Mouse (Mus musculus) limb, embryonic 14.5 days (tissue): Measurements from ENCODE around the gene Bsn. TPM values are rescaled to one million over a fixed set of nuclear protein-coding genes. Genes with fewer than 3 reads are reported as not detected.

Experiments used
- ATAC-seq: fragments of 200-750 bp; cut with Nextera tagmentation; 2 replicates; pipeline ENCODE4 v1.8.0; 2017; ENCODE audit warnings: low read depth, moderate number of reproducible peaks, moderate TSS enrichment; ENCODE audit not compliant: low FRiP score
- DNase-seq: peaks from one replicate; pipeline ENCODE4 v3.0.0-alpha.2; 2015; ENCODE audit warnings: low spot score
- H3K27ac ChIP-seq: fragments of 300-500 bp; sonication (generic); replicated peaks from 2 replicates; pipeline ENCODE4 v1.5.1; 2014; ENCODE audit warnings: low read depth, mild to moderate bottlenecking, low read length, moderate library complexity, mixed read lengths
- H3K27me3 ChIP-seq: fragments of 300-500 bp; sonication (generic); 2 replicates; pipeline ENCODE4 v1.6.1; 2014; ENCODE audit warnings: low read length, mixed read lengths; ENCODE audit not compliant: control insufficient read depth, insufficient read depth
- H3K36me3 ChIP-seq: fragments of 300-500 bp; sonication (generic); 2 replicates; pipeline ENCODE4 v1.6.1; 2014; ENCODE audit warnings: mild to moderate bottlenecking, low read length, moderate library complexity, mixed read lengths; ENCODE audit not compliant: control insufficient read depth, insufficient read depth
- H3K4me1 ChIP-seq: fragments of 300-500 bp; sonication (generic); 2 replicates; pipeline ENCODE4 v1.6.1; 2014; ENCODE audit warnings: antibody characterized with exemption, low read length, mixed read lengths; ENCODE audit not compliant: control insufficient read depth, insufficient read depth
- H3K4me2 ChIP-seq: fragments of 300-500 bp; sonication (generic); replicated peaks from 2 replicates; pipeline ENCODE4 v1.6.1; 2014; ENCODE audit warnings: low read depth, mild to moderate bottlenecking, low read length, moderate library complexity; ENCODE audit not compliant: severe bottlenecking
- H3K4me3 ChIP-seq: fragments of 300-500 bp; sonication (generic); replicated peaks from 2 replicates; pipeline ENCODE4 v1.5.1; 2014; ENCODE audit warnings: low read length
- H3K9ac ChIP-seq: fragments of 300-500 bp; sonication (generic); 2 replicates; pipeline ENCODE4 v1.6.1; 2014; ENCODE audit warnings: mild to moderate bottlenecking, low read depth, low read length, moderate library complexity; ENCODE audit not compliant: severe bottlenecking
- H3K9me3 ChIP-seq: fragments of 300-500 bp; sonication (generic); 2 replicates; pipeline ENCODE4 v1.6.1; 2016; ENCODE audit warnings: low read length; ENCODE audit not compliant: control insufficient read depth
- POLR2A ChIP-seq: fragments of 200-500 bp; IDR thresholded peaks from 2 replicates; pipeline ENCODE4 v1.8.0; 2012; ENCODE audit warnings: inconsistent platforms, mild to moderate bottlenecking, moderate library complexity, borderline replicate concordance; ENCODE audit not compliant: insufficient read depth, insufficient read length; ENCODE audit errors: extremely low read depth
- WGBS: fragments of 180-500 bp; shearing (Covaris S2); extraction: QIAGEN DNeasy Blood & Tissue Kit; methylation state at CpG from one replicate; pipeline ENCODE4 v1.1.7; 2014; 5-methylcytosine and 5-hydroxymethylcytosine counted together
- polyA plus RNA-seq, 2 experiments: library from polyadenylated mRNA; depleted of rRNA in 1 of 2; stranded (reverse) in 1 of 2; unstranded in 1 of 2; fragments of >200 nt; fragmentation: Nextera tagmentation in 1 of 2; extraction: Ambion mirVana in 1 of 2; gene quantifications; 2 replicates each; pipeline versions ENCODE4 v1.2.1 to v1.2.3; 2012 to 2014

The Bsn gene
- polyA plus RNA-seq, 2 experiments, result 0.73 to 1.1 TPM

DNA sequence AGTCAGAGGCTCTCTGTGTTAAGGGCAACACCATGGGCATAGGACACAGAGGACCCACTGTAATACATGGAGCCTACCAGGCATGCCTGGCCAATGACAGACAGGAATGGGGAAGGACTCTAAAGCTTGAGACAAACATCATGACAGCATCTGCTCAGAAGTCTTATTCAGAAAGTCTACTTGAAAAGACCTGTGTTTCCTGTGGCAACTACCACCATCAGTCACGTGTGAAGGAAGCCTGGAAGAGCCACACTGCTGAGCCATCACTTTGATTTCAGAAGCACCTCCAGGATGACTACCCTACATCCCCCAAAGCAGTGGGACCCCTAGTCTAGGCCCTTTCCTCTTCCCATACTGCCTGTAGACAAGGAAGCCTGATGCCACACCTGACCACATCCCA, 39.7 kb downstream of the Bsn start:
- Histone ChIP-seq H3K9ac (no peak overlapping the region), H3K9me3 (no peaks in the 10 kb centered on the region), H3K4me3 (no peak overlapping the region), H3K27ac (no peak overlapping the region), H3K36me3 (no peaks in the 10 kb centered on the region), H3K27me3 (no peaks in the 10 kb centered on the region), H3K4me1 (no peaks in the 10 kb centered on the region), H3K4me2 (no peak overlapping the region)
- TF ChIP-seq POLR2A, result no peak
- no peak for DNase-seq
- no peak for ATAC-seq
- 58% methylated on average over 1 of the region's 1 CpGs for WGBS

DNA sequence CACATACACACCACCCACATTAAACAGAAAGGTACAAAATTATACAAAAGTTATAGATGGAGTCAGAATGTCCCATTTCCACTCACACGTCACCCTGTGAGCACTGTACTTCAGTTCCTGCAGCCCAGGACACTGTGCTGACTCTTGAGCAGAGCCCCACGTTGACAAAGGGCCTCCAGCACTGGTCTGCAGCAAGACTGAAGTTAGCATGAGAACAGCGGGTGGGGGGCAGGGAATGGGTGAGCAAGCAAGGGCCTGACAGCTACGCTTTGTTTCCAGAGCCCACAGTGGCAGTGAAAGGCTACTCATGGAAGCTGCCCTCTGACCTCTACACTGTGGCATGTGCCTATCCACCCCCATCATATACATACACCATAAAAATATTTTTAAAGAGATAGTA, 40.4 kb downstream of the Bsn start:
- no peak overlapping the region for H3K4me2 ChIP-seq
- no peak for DNase-seq
- no peaks in the 10 kb centered on the region for H3K27me3 ChIP-seq
- no peaks in the 10 kb centered on the region for H3K9me3 ChIP-seq
- no peak overlapping the region for H3K27ac ChIP-seq
- no peaks in the 10 kb centered on the region for H3K36me3 ChIP-seq
- H3K4me3 ChIP-seq, result no peak overlapping the region
- no peaks in the 10 kb centered on the region for H3K4me1 ChIP-seq
- WGBS, result 59% methylated on average over 4 of the region's 4 CpGs
- no peak for TF ChIP-seq POLR2A
- H3K9ac ChIP-seq, result no peak overlapping the region
- no peak for ATAC-seq

- Histone ChIP-seq H3K9ac (no peak overlapping the region), H3K9me3 (no peaks in the 10 kb centered on the region), H3K36me3 (no peaks in the 10 kb centered on the region), H3K4me3 (no peak overlapping the region), H3K4me1 (no peaks in the 10 kb centered on the region), H3K27me3 (no peaks in the 10 kb centered on the region), H3K4me2 (no peak overlapping the region), H3K27ac (no peak overlapping the region)
- 71% methylated on average over 5 of the region's 5 CpGs for WGBS
- ATAC-seq, result no peak
- no peak for TF ChIP-seq POLR2A
- no peak for DNase-seq
Observed at GRCm38 (mm10) chr9:108147606-108148005, 42.6 kb downstream of the Bsn start.

DNA sequence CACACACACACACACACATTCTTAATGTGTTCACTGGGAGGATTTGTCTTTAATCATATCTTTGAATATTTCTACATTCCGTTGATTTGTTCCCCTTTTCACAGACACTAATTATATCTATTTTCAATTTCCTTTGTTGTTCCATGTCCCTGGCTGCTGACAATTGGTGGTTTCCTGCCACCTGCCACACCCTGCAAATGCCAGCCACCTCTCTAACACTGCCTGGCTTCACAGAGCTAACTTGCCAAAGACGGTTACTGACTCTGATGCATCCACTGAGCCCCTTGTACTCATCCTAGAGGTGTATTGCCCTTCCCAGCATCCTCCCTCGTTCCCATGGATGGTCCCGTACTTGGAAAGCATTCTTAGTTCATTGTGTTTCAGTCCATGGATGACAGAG, 43.7 kb downstream of the Bsn start:
- Histone ChIP-seq H3K9ac (no peak overlapping the region), H3K27me3 (no peaks in the 10 kb centered on the region), H3K27ac (no peak overlapping the region), H3K4me1 (no peaks in the 10 kb centered on the region), H3K36me3 (no peaks in the 10 kb centered on the region), H3K4me2 (no peak overlapping the region), H3K4me3 (no peak overlapping the region), H3K9me3 (no peaks in the 10 kb centered on the region)
- ATAC-seq, result no peak
- 78% methylated on average over 4 of the region's 4 CpGs for WGBS
- no peak for TF ChIP-seq POLR2A
- DNase-seq, result no peak

DNA sequence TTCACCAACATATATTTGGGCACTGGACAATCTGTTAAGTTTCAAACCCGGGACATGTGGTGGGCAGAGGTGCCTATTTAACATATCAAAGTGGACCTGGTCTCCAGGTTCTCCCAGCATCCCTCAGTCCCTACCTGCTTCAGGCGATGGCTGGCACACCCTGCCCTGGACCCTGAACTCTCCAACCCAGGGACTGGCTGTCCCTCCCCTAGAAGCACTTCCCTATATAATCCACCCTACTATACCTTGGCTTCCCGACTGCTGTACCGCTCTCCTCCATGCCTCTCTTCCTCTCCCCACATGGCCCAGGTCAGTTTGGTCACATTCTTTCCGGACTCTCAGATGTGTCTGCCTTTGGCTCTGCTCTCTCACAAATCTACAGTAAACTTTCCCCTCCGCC, 44.4 kb downstream of the Bsn start:
- no peak for DNase-seq
- Histone ChIP-seq H3K36me3 (no peaks in the 10 kb centered on the region), H3K4me3 (no peak overlapping the region), H3K9ac (no peak overlapping the region), H3K27ac (no peak overlapping the region), H3K4me2 (no peak overlapping the region), H3K4me1 (no peaks in the 10 kb centered on the region), H3K9me3 (no peaks in the 10 kb centered on the region), H3K27me3 (no peaks in the 10 kb centered on the region)
- TF ChIP-seq POLR2A, result no peak
- ATAC-seq, result no peak
- 63% methylated on average over 6 of the region's 6 CpGs for WGBS

- WGBS, result 57% methylated on average over 17 of the region's 17 CpGs
- no peak overlapping the region for H3K4me2 ChIP-seq
- no peaks in the 10 kb centered on the region for H3K36me3 ChIP-seq
- H3K4me3 ChIP-seq, result no peak overlapping the region
- no peak for DNase-seq
- TF ChIP-seq POLR2A, result no peak
- ATAC-seq, result no peak
- H3K27me3 ChIP-seq, result no peaks in the 10 kb centered on the region
- H3K9me3 ChIP-seq, result no peaks in the 10 kb centered on the region
- H3K9ac ChIP-seq, result no peak overlapping the region
- no peaks in the 10 kb centered on the region for H3K4me1 ChIP-seq
- H3K27ac ChIP-seq, result no peak overlapping the region
Observed at GRCm38 (mm10) chr9:108144371-108145270, 45.6 kb downstream of the Bsn start.
